Mouse (Mus musculus): ENCODE measurements at regions not wholly inside any gene's neighbourhood (a gene's known extent, or its start where the extent isn't known, plus 50 kb on each side); places are given as distances from the start of the nearest gene placed in this dataset.

DNA sequence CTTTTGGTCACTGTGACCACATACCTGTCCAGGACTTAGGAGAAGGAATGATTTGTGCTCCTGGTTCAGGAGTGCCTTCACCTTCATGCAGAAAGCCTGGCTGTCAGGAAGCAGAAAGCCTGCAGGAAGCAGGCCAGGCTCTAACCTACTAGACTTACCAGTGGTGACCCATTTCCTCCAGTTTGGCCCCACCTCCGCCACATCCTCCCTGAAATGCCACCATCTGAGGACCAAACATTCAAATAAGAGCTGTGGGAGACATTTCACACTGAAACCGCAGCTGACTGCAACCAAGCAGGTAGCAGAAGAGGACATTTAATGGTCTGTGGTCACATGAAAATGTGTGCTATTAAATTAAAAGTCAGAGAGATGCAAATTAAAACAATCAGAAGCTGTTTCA lies 50.3 kb upstream of the Armc2 start:
- DNase-seq (ENCODE audit: low read depth) = peak; percentile 62

Data from induced T-regulatory cell, adult 2 months (primary cell).